In genomic region chr15:84702391-84703345, GRCm38 (mm10) we compare ENCODE assay signal across 12 mouse cellular contexts. TPM values are rescaled to one million over a fixed set of nuclear protein-coding genes. Genes with fewer than 3 reads are reported as not detected.
DNase-seq lines count a peak whose midpoint lies in the region; ATAC-seq lines count a peak whose summit lies in the region.
"Had no signal": no experiment of that assay in that cellular context is flagged by ENCODE, and none has a peak within 500 bp of the region (broad histone marks: within the 10 kb centered on the region; RNA-seq: fewer than 3 reads in every experiment).

No protein-coding gene starts in this region.

- intact Hi-C loops in heart, postnatal 25 days (cut with DNase I), result no loop called here
- intact Hi-C loops in gastrocnemius, postnatal 14 days (cut with DNase I; ENCODE audit: low total_unique reads), result loop anchor here (5.0 kb wide), 1 partner anchor 35 kb away; the partner anchor contains the start of gene Prr5

- no peak for ATAC-seq in granulocyte monocyte progenitor cell, adult 5-6 weeks (replicated peaks; ENCODE audit: poor library complexity, severe bottlenecking)
- ATAC-seq: forebrain, embryonic 15.5 days; hindbrain, postnatal 0 days had no signal

- peak; percentile 46 for DNase-seq in heart, postnatal 25 days (ENCODE audit: low spot score)
- DNase-seq in heart, postnatal 4 days, result no peak
- peak; percentile 41 for DNase-seq in lung, postnatal 14 days
- DNase-seq in lung, adult 18-20 months, result no peak
- DNase-seq in Muller cell, postnatal 12 days (ENCODE audit: inconsistent ontology term), result peak; percentile 5
- peak; percentile 48 for DNase-seq in gastrocnemius, postnatal 14 days

RNA-seq across cellular contexts. Expression of gene Arhgap8, which starts 17.2 kb away (rescaled TPM):
- 1 to 10 TPM in 1 of 2 experiments, under 1 TPM in 1; 0.55 to 1.1 TPM for total RNA-seq in heart, postnatal 25 days (2021)
- 1 to 10 TPM; 3.8 to 4.0 TPM for total RNA-seq in heart, postnatal 4 days (2021)
- under 1 TPM in 1 of 2 experiments, not detected in 1; 0.29 TPM for total RNA-seq in gastrocnemius, postnatal 14 days (2021)
- total RNA-seq in granulocyte monocyte progenitor cell, adult 5-6 weeks (2014; fragmentation: Nextera tagmentation), result not detected in 2 replicates
- not detected in 2 replicates for total RNA-seq in granulocyte monocyte progenitor cell, adult 5-6 weeks (2017)
- total RNA-seq: hematopoietic stem cell, adult 5-6 weeks; layer of hippocampus, postnatal 14 days; megakaryocyte, adult 5-6 weeks had no signal

RNA-seq across cellular contexts. Expression of gene Prr5, which starts 33.2 kb away (rescaled TPM):
- 1 to 10 TPM; 3.1 to 3.4 TPM for total RNA-seq in heart, postnatal 25 days (2021)
- total RNA-seq in heart, postnatal 4 days (2021), result 10 to 100 TPM; 11.6 to 12.3 TPM
- 1 to 10 TPM; 7.3 to 8.5 TPM for total RNA-seq in gastrocnemius, postnatal 14 days (2021)
- 16.4 and 16.9 TPM in 2 replicates for total RNA-seq in granulocyte monocyte progenitor cell, adult 5-6 weeks (2014; fragmentation: Nextera tagmentation)
- 3.9 and 4.9 TPM in 2 replicates for total RNA-seq in granulocyte monocyte progenitor cell, adult 5-6 weeks (2017)

Comparison
In these comparisons a context has a peak if more than half of its experiments do, and no peak if none do; other contexts are left out.
1. DNase-seq: peak in heart, postnatal 25 days (single experiment), lung, postnatal 14 days (single experiment), Muller cell, postnatal 12 days (single experiment) and gastrocnemius, postnatal 14 days (single experiment); none in heart, postnatal 4 days (single experiment) and lung, adult 18-20 months (0 of 2).